Mouse (Mus musculus): Measurements from ENCODE around the gene Mrps5.

- TF ChIP-seq CTCF (IDR thresholded peaks at IDR 0.05; ENCODE audit: low read depth) = no peak
- TF ChIP-seq EP300 (IDR thresholded peaks at IDR 0.05; ENCODE audit: low read depth) = no peak
Measured at GRCm38 (mm10) chr2:127550446-127550845, 36.6 kb upstream of the Mrps5 start.

Measured in liver, postnatal 0 days (tissue).